Mouse (Mus musculus) hindbrain, postnatal 0 days (tissue): ENCODE results near the gene Elf4. TPM values are rescaled to one million over a fixed set of nuclear protein-coding genes. Genes with fewer than 3 reads are reported as not detected.

Experiments used
- ATAC-seq: fragments of 200-750 bp; cut with Nextera tagmentation; 2 replicates; pipeline ENCODE4 v1.8.0; 2017; ENCODE audit warnings: mild to moderate bottlenecking, moderate TSS enrichment, moderate library complexity
- DNase-seq: peaks from one replicate; pipeline ENCODE4 v3.0.0-alpha.2; 2015; ENCODE audit warnings: low spot score
- H3K27ac ChIP-seq: fragments of 300-500 bp; sonication (generic); 2 replicates; pipeline ENCODE4 v1.5.1; 2014; ENCODE audit warnings: mild to moderate bottlenecking
- H3K27me3 ChIP-seq: fragments of 300-500 bp; sonication (generic); 2 replicates; pipeline ENCODE4 v1.6.1; 2014; ENCODE audit warnings: low read length, mixed read lengths; ENCODE audit not compliant: insufficient read depth
- H3K36me3 ChIP-seq: fragments of 300-500 bp; sonication (generic); 2 replicates; pipeline ENCODE4 v1.6.1; 2014; ENCODE audit warnings: low read length, mixed read lengths; ENCODE audit not compliant: insufficient read depth
- H3K4me1 ChIP-seq: fragments of 300-500 bp; sonication (generic); 2 replicates; pipeline ENCODE4 v1.6.1; 2014; ENCODE audit warnings: antibody characterized with exemption, low read length, mixed read lengths; ENCODE audit not compliant: insufficient read depth
- H3K4me2 ChIP-seq: fragments of 300-500 bp; sonication (generic); 2 replicates; pipeline ENCODE4 v1.6.1; 2014; ENCODE audit warnings: low read depth, mild to moderate bottlenecking, low read length, moderate library complexity, mixed read lengths
- H3K4me3 ChIP-seq: fragments of 300-500 bp; sonication (generic); 2 replicates; pipeline ENCODE4 v1.5.1; 2014; ENCODE audit warnings: low read length
- H3K9ac ChIP-seq: fragments of 300-500 bp; sonication (generic); replicated peaks from 2 replicates; pipeline ENCODE4 v1.6.1; 2014; ENCODE audit warnings: mild to moderate bottlenecking, low read length, moderate library complexity, mixed read lengths
- H3K9me3 ChIP-seq: fragments of 300-500 bp; sonication (generic); 2 replicates; pipeline ENCODE4 v1.6.1; 2016; ENCODE audit warnings: low read length, mixed read lengths
- CTCF ChIP-seq: IDR thresholded peaks from 2 replicates; pipeline ENCODE4 v1.5.1; 2016; ENCODE audit warnings: antibody characterized with exemption, control low read depth, low read depth
- WGBS: fragments of 180-500 bp; shearing (Covaris S2); extraction: QIAGEN DNeasy Blood & Tissue Kit; methylation state at CpG from one replicate; pipeline ENCODE4 v1.1.7; 2014; 5-methylcytosine and 5-hydroxymethylcytosine counted together
- polyA plus RNA-seq: library from polyadenylated mRNA; unstranded; fragments of >200 nt; fragmentation: Nextera tagmentation; extraction: Ambion mirVana; gene quantifications from 2 replicates; pipeline ENCODE4 v1.2.1, GENCODE M21; 2015
- total RNA-seq: library from RNA; depleted of rRNA; stranded (reverse); fragments of >200 nt; gene quantifications from 2 replicates; pipeline ENCODE4 v1.2.3, GENCODE M21; 2014; rRNA removed

Elf4 gene
- total and polyA plus RNA-seq, 2 experiments from 2014 or later = 0.34 to 0.78 TPM

GRCm38 (mm10) chrX:48399994-48400393, 62.9 kb downstream of the Elf4 start:
- TF ChIP-seq CTCF = no peak
- no peaks in the 10 kb centered on the region for H3K4me1 ChIP-seq
- no peaks in the 10 kb centered on the region for H3K36me3 ChIP-seq
- H3K4me2 ChIP-seq = no peak overlapping the region
- H3K27ac ChIP-seq = no peak overlapping the region
- no peak overlapping the region for H3K4me3 ChIP-seq
- no peaks in the 10 kb centered on the region for H3K27me3 ChIP-seq
- no peak overlapping the region for H3K9ac ChIP-seq
- WGBS = 76% methylated on average over 4 of the region's 4 CpGs
- H3K9me3 ChIP-seq = no peaks in the 10 kb centered on the region
- DNase-seq = no peak
- no peak for ATAC-seq

- no peak for ATAC-seq
- Histone ChIP-seq H3K4me2 (no peak overlapping the region), H3K4me3 (no peak overlapping the region), H3K36me3 (peaks cover 6% of the 10 kb centered on the region; the same call in 1 of the 2 replicates), H3K9me3 (no peaks in the 10 kb centered on the region), H3K4me1 (no peaks in the 10 kb centered on the region), H3K27me3 (no peaks in the 10 kb centered on the region), H3K27ac (no peak overlapping the region), H3K9ac (no peak overlapping the region)
- TF ChIP-seq CTCF = no peak
- WGBS = 90% methylated on average over 6 of the region's 6 CpGs
- DNase-seq = no peak
Measured at GRCm38 (mm10) chrX:48389380-48389779, 73.6 kb downstream of the Elf4 start.

- DNase-seq (peak; percentile 46), ATAC-seq (peak; percentile 58; the same call in 1 of the 2 replicates)
- Histone ChIP-seq H3K4me3 (no peak overlapping the region), H3K9me3 (no peaks in the 10 kb centered on the region), H3K9ac (no peak overlapping the region), H3K27me3 (no peaks in the 10 kb centered on the region), H3K4me1 (no peaks in the 10 kb centered on the region), H3K36me3 (peaks cover 10% of the 10 kb centered on the region), H3K4me2 (no peak overlapping the region), H3K27ac (no peak overlapping the region)
- TF ChIP-seq CTCF = no peak
- WGBS = 45% methylated on average over 4 of the region's 4 CpGs
Measured at GRCm38 (mm10) chrX:48385927-48386326, 77.0 kb downstream of the Elf4 start.

- DNase-seq (peak; percentile 22), ATAC-seq (no peak)
- Histone ChIP-seq H3K4me2 (no peak overlapping the region), H3K9me3 (no peaks in the 10 kb centered on the region), H3K9ac (no peak overlapping the region), H3K36me3 (peaks cover 10% of the 10 kb centered on the region), H3K4me3 (no peak overlapping the region), H3K27me3 (no peaks in the 10 kb centered on the region), H3K4me1 (no peaks in the 10 kb centered on the region), H3K27ac (no peak overlapping the region)
- TF ChIP-seq CTCF = peak; percentile 68
- 44% methylated on average over 7 of the region's 7 CpGs for WGBS
Measured at GRCm38 (mm10) chrX:48383643-48384042, 79.3 kb downstream of the Elf4 start.

GRCm38 (mm10) chrX:48367841-48368240, 95.1 kb downstream of the Elf4 start:
- WGBS = 95% methylated on average over 9 of the region's 9 CpGs
- Histone ChIP-seq H3K4me2 (no peak overlapping the region), H3K4me3 (no peak overlapping the region), H3K9ac (no peak overlapping the region), H3K4me1 (no peaks in the 10 kb centered on the region), H3K9me3 (no peaks in the 10 kb centered on the region), H3K27ac (no peak overlapping the region), H3K27me3 (no peaks in the 10 kb centered on the region), H3K36me3 (0 out of 2 replicates have a peak, but pooled peaks cover 4% of the 10 kb centered on the region)
- no peak for TF ChIP-seq CTCF
- ATAC-seq (no peak), DNase-seq (no peak)

GRCm38 (mm10) chrX:48365836-48366577, 96.9 kb downstream of the Elf4 start:
- H3K36me3 ChIP-seq = peaks cover 4% of the 10 kb centered on the region; the same call in 1 of the 2 replicates
- no peaks in the 10 kb centered on the region for H3K9me3 ChIP-seq
- 0 out of 2 replicates have a peak overlapping the region, but pooled peaks have one; percentile 16 for H3K4me2 ChIP-seq
- H3K27me3 ChIP-seq = no peaks in the 10 kb centered on the region
- 48% methylated on average over 15 of the region's 15 CpGs for WGBS
- no peaks in the 10 kb centered on the region for H3K4me1 ChIP-seq
- DNase-seq (peak; percentile 29), ATAC-seq (no peak)
- H3K27ac ChIP-seq = no peak overlapping the region
- no peak for TF ChIP-seq CTCF
- H3K4me3 ChIP-seq = no peak overlapping the region
- H3K9ac ChIP-seq = no peak overlapping the region

Other genes with a start within 250 kb of the Elf4 start
- 2.8 and 5.8 TPM in 2 replicates for gene Utp14a, start 206.3 kb downstream of the Elf4 start, total RNA-seq
- 12.7 and 13.8 TPM in 2 replicates for gene Utp14a, start 206.3 kb downstream of the Elf4 start, polyA plus RNA-seq
- gene Bcorl1, start 121.8 kb downstream of the Elf4 start, total RNA-seq = 7.8 and 8.5 TPM in 2 replicates
- 3.3 and 4.0 TPM in 2 replicates for gene Bcorl1, start 121.8 kb downstream of the Elf4 start, polyA plus RNA-seq
- gene Aifm1, start 50.4 kb upstream of the Elf4 start, total RNA-seq = 7.2 and 10.7 TPM in 2 replicates
- gene Aifm1, start 50.4 kb upstream of the Elf4 start, polyA plus RNA-seq = 32.9 and 34.6 TPM in 2 replicates
- gene Rab33a, start 56.2 kb upstream of the Elf4 start, total RNA-seq = 40.4 and 43.8 TPM in 2 replicates
- 66.3 and 70.3 TPM in 2 replicates for gene Rab33a, start 56.2 kb upstream of the Elf4 start, polyA plus RNA-seq
- gene Zfp280c, start 131.4 kb upstream of the Elf4 start, total RNA-seq = 15.7 and 19.4 TPM in 2 replicates
- gene Zfp280c, start 131.4 kb upstream of the Elf4 start, polyA plus RNA-seq = 7.7 and 9.2 TPM in 2 replicates
- 12.1 and 18.1 TPM in 2 replicates for gene Slc25a14, start 160.3 kb upstream of the Elf4 start, total RNA-seq
- 40.6 and 41.3 TPM in 2 replicates for gene Slc25a14, start 160.3 kb upstream of the Elf4 start, polyA plus RNA-seq
- gene Gpr119, start 211.3 kb upstream of the Elf4 start, total RNA-seq = not detected in 2 replicates
- gene Gpr119, start 211.3 kb upstream of the Elf4 start, polyA plus RNA-seq = not detected in 2 replicates
- gene Rbmx2, start 231.9 kb upstream of the Elf4 start, total RNA-seq = 4.9 and 6.0 TPM in 2 replicates
- 23.7 and 28.2 TPM in 2 replicates for gene Rbmx2, start 231.9 kb upstream of the Elf4 start, polyA plus RNA-seq